Mouse (Mus musculus): ENCODE measurements at regions not wholly inside any gene's neighbourhood (a gene's known extent, or its start where the extent isn't known, plus 50 kb on each side); places are given as distances from the start of the nearest gene placed in this dataset.

GRCm38 (mm10) chr8:103148447-103148846 is 363.0 kb upstream of the Cdh11 start:
- TF ChIP-seq CTCF (IDR thresholded peaks at IDR 0.05; ENCODE audit: control insufficient read depth, insufficient read depth, insufficient read length) (no peak), CEBPB (IDR thresholded peaks at IDR 0.05; ENCODE audit: low read depth) (no peak), MAX (IDR thresholded peaks at IDR 0.05) (no peak)

Measured in C2C12 (cell line).